Mouse (Mus musculus): ENCODE measurements at regions not wholly inside any gene's neighbourhood (a gene's known extent, or its start where the extent isn't known, plus 50 kb on each side); places are given as distances from the start of the nearest gene placed in this dataset.

DNA sequence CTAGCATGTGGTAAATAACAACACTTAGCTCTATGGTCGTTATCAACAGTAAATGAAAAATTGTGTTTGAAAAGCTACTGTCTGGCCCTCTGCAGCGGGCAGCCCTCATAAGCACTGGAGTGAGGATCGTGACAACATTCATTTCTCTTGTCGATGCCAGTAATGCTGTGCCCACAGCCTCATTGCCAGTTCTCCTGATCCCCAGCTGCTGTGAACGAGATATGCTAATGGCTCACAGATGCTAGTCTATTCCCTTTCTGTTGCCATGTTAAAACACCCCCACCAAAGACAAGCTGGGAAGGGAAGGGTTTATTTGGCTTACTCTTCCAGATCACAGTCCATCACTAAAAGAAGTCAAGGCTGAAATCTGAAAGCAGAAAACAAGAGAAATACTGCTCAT lies 148.0 kb downstream of the Tle3 start:
- TF ChIP-seq CTCF (IDR thresholded peaks at IDR 0.05; ENCODE audit: low read depth, low read length) (no peak), TAL1 (conservative IDR thresholded peaks at IDR 0.05; ENCODE audit: low read depth, low read length) (no peak), GATA1 (IDR thresholded peaks at IDR 0.05; ENCODE audit: borderline replicate concordance, low read length) (no peak), POLR2AphosphoS5 (IDR thresholded peaks at IDR 0.05; ENCODE audit: insufficient replicate concordance, low read depth, low read length) (no peak), GATA2 (IDR thresholded peaks at IDR 0.05; ENCODE audit: borderline replicate concordance, low read depth, low read length) (no peak)

Measured in G1E (cell line).